Mouse (Mus musculus): ENCODE measurements around the gene Gsto2. TPM values are rescaled to one million over a fixed set of nuclear protein-coding genes. Genes with fewer than 3 reads are reported as not detected.
"Not testable (repeated sequence)": the region's sequence is repeated elsewhere in the genome, so short reads cannot be mapped to it uniquely, and the experiment has no call there.

Gene Gsto2
- total RNA-seq (2017) = 0.43 TPM in 1 of 3 replicates, not detected in the others

DNA sequence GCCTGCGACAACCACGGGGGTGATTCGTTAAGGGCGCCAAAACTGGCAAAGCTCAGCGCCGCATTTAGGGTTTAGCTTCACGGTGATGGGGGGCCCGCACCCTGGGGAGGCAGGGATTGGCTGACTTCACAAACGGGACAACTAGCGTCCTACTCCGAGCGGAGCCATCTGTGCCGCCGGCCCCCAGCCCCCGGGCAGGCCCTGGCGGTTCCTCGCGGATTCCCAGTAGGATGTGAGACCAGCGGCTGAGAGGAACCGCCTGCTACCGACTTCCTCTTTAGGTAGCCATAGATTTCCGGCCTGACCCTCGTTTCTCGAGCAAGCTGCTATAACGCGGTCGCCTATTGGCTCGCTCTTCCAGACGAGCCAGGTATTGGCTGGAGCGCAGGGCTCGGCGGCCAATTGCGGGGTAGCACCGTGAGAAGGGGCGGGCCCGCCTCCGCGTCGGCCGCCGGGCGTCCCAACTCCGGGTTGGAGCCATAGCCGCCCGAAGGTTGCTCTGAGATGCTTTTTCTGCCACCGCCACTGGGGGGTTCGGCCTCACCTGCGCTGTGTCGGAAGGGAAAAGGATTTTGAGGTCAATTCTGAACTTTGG lies at the start of gene Gsto2:
TSS of gene Gsto2 (plus strand) at position 182 of the 595 bp plus-strand sequence.
- peak; percentile 97 for ATAC-seq (replicated peaks; ENCODE audit: insufficient number of reproducible peaks, low FRiP score, low TSS enrichment, poor library complexity, severe bottlenecking)

DNA sequence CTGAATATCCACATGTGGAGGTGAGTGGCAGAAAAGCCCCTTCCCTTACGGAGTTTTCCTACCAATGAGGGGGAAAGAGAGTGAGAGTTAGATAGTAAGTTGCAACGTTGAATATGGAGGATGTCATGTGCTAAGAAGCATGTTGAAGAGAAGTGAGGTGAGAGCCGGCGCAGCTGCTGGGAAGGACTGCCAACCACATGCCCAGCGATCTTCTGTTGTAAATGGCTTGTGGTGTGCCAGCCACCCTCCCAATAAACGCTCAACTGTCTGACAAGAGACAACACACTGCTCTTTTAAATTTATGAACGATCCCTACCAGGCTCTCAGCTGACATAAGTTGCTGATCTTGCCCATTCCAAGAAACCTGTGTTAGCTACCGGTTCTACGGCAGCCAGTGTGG lies 47.6 kb upstream of the Gsto2 start:
- no peak for ATAC-seq (replicated peaks; ENCODE audit: insufficient number of reproducible peaks, low FRiP score, low TSS enrichment, poor library complexity, severe bottlenecking)

DNA sequence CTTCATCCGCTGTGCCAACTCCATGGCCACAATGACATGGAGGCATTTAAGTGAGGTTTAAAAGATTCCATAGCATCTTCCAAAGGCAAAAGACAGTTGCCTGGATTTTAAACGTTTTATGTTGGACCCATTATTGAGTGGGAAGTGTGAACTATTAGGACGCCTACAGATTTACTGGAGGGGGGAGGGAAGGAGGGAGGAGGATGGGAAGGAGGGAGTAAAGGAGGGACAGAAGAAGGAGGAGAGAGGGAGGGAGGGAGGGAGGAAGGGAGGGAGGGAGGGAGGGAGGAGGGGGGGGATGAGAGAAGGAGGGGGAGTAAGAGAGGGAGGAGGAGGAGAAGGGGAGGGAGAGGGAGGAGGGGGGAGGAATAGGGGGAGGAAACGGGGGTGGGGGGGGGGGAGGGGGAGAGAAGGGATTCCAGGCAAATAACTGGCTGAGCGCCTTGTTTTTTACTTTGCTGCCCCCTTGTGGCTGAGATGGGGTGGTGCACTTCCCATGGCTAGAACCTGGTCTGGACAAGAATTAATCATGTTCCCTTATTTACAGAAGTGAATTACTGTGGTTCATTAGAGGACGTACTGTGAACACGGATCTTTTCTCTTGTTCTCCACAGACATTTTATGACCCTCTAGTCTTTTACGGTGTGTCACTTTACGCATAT lies 44.4 kb upstream of the Gsto2 start:
- ATAC-seq (replicated peaks; ENCODE audit: insufficient number of reproducible peaks, low FRiP score, low TSS enrichment, poor library complexity, severe bottlenecking) = peak; percentile 73

DNA sequence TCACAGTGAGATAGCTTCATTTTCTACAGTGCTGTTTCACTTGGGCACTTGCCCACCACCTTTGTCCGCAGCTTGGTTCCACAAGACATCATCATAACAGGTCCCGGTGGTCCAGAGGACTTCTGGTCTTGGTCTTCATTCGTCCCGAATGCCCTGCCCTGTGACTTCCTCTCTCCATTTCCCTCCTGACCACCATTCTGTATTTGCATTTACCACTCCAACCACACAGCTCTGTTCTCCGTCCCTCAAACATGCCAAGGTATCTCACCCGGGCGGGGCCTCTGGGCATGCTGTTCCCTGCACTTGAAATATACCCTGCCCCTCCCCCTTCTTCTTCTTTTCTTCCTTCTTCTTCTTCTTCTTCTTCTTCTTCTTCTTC lies 43.9 kb upstream of the Gsto2 start:
- ATAC-seq (replicated peaks; ENCODE audit: insufficient number of reproducible peaks, low FRiP score, low TSS enrichment, poor library complexity, severe bottlenecking) = peak; percentile 37

DNA sequence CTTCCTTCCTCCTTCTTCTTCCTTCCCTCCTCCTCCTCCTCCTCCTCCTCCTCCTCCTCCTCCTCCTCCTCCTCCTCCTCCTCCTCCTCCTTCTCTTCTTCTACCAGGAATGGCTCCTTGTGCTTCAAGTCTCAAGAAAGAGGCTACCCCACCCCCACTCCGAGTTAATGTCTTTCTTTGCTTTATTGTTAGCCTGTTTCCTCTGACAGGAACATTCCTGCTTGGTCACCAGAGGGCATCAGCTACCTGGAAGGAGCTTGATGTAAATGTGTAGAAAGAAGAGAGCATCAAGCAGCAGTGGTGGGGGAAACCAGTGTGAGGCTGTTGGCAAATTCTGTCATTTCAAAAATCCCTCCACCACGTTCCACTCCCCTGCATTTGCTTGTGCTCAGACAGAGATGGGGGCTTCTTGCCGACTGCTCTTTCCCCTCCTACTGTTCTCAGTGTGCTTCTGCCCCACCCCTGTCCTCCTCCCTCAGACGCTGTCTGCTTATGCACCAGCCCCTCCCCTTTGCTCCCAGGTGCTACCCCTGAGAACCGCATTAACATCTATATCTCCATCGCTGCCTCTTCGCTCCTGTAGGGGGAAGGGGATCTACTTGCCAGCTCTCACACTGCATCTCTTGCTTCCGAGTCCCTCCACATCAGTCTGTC lies 43.1 kb upstream of the Gsto2 start:
- ATAC-seq (replicated peaks; ENCODE audit: insufficient number of reproducible peaks, low FRiP score, low TSS enrichment, poor library complexity, severe bottlenecking) = no peak

DNA sequence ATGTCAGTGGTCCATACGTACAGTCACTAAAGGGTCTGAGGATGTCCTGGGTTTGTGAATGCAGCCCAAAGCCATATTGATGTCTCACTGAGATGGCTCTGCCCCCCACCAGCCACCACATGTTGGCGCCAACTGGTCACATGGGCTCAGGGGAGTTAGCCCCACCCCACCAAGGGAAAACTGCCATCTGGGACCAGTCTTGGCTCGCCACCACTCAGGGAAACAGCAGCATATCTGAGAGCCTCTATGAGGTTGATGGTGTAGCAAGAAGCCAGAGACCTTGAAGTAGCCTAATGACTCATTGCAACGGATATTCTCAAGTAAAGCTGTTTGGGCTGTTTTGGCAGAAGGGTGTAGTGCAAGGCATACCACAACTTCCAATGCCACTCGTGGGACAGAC lies 41.3 kb upstream of the Gsto2 start:
- no peak; the same call in 1 of the 2 replicates for ATAC-seq (replicated peaks; ENCODE audit: insufficient number of reproducible peaks, low FRiP score, low TSS enrichment, poor library complexity, severe bottlenecking)

DNA sequence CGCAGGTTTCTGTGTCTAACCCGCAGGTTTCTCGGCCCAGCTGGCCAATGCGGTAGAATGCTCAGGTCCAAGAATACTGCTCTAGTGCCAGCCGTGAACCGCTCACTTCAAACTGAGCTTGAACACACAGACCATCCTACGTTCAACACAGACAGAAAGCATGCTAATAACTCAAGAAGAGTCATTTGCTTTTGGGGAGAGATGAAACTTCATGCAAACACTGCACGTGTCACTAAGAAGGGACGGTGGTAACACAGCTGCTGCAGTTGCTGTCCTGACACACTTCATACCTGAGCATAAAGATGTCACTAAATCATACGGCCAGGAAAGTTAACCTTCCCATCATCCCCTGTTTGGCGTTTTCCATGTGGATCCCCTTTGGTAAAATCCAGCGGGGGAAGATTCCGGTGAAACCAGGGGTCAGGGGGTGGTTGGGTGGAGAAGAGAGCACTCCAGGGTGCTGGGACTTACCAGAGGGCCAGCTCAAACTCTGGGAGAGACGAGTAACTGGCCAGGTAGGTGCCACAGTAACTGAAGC lies 35.4 kb upstream of the Gsto2 start:
- ATAC-seq (replicated peaks; ENCODE audit: insufficient number of reproducible peaks, low FRiP score, low TSS enrichment, poor library complexity, severe bottlenecking) = no peak

DNA sequence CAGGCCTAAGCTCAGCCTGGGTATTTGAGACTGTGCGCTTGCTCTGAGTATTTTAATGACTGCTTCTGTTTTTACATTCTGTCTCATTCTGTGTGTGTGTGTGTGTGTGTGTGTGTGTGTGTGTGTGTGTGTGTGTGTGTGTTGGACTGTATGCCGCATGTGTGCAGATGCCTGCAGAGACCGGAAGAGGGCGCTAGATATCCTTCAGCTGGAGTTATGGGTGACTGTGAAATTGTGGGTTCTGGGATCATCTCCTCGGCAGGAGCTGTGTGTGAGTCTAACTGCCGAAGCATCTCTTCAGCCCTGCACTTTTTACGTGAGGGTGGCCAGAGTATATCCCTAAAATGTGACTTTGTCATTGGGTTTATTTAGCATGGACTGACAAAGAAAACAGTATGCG lies 34.2 kb upstream of the Gsto2 start:
- no peak for ATAC-seq (replicated peaks; ENCODE audit: insufficient number of reproducible peaks, low FRiP score, low TSS enrichment, poor library complexity, severe bottlenecking)

DNA sequence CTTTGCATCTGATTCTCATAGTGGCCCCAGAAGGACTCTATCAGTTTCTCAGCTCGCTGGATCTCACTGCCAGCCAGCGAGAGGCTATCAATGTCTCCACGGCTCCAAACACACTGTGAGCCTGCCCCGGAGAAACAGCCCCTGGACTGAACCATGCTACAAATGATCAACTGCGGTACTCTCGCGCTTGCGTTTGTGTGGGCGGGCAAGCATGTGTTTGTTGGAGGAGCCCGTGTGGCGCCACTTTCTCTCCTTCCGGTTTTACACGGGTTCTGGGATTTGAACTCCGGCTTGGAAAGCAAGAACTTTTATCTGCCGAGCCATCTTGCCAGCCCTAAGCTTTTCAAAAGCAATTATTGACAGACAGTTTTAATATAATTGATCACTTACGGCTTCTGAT lies 33.0 kb upstream of the Gsto2 start:
- ATAC-seq (replicated peaks; ENCODE audit: insufficient number of reproducible peaks, low FRiP score, low TSS enrichment, poor library complexity, severe bottlenecking) = no peak

DNA sequence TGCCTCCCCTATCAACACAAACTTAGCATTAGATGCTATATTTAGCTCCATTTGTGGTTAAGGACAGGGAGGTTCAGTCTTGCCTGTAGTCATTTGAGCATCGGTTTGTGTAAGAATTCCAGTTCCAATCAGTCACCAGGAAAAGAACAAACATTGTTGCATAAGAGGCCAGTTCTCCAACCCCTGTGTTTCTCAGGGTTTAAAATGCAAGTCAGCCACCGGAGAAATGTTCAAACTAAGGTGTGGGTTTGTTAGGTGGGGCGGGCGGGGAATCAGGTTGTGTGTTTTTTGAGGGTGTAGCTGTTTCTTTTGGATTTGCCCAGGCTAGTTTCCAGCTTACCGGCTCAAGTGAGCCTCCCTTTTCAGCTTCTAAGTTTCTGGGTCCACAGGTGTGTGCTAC lies 30.7 kb upstream of the Gsto2 start:
- no peak for ATAC-seq (replicated peaks; ENCODE audit: insufficient number of reproducible peaks, low FRiP score, low TSS enrichment, poor library complexity, severe bottlenecking)

DNA sequence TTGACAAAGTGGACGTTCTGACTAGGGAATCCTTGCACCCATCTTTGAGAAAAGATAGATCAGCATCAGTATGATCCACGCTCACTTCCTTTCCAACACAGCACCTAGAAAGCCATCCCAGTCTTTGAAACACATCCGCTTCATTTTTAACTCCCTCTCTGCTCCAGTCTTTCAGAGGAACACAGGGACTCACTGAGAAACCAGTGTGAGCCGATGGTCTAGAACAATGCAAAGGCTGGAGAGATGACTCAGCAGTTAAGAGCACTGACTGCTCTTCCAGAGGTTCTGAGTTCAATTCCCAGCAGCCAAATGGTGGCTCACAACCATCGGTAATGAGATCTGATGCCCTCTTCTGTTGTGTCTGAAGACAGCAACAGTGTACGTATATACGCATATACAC lies 29.6 kb upstream of the Gsto2 start:
- ATAC-seq (replicated peaks; ENCODE audit: insufficient number of reproducible peaks, low FRiP score, low TSS enrichment, poor library complexity, severe bottlenecking) = no peak

DNA sequence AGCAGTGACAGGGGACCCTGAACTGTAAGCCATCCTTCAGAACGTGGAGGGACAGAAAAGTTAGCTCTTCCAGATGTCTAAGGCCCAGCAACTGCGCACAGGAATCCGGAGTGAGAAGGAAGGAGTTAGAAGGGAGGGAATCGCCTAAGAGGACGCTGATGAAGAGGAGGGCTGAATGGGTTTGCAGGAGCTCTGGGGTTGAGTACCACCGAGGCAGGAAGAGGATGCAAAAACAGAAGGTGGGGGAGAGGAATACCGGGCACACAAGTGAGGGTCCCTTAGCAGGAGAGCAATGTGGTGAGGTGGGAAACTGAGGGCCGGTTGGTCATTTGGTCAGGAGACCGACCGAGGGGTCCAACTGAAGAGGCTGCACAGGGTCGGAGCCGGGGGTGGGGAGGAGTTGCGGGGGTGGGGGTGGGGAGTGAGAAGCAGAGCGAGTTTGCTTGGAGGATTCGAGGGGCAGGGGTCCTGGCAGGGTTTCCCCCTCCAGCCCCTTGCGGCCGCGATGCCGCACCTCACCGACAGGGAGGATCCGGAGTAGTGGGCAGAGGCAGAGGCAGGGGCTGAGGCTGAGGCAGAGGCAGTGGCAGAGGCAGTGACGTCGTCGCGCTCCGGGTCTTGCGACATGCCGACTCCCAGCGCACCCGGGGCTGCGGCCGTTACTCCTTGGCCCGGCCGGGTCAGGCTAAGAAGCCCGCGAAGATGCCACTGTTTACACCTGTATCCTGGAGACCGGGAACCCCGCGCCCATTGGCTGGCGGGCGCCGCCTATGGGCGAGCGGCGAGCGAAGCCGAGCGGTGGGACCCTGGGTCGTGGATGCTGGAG lies 28.4 kb upstream of the Gsto2 start:
- ATAC-seq (replicated peaks; ENCODE audit: insufficient number of reproducible peaks, low FRiP score, low TSS enrichment, poor library complexity, severe bottlenecking) = peak; percentile 53; the same call in 1 of the 2 replicates

DNA sequence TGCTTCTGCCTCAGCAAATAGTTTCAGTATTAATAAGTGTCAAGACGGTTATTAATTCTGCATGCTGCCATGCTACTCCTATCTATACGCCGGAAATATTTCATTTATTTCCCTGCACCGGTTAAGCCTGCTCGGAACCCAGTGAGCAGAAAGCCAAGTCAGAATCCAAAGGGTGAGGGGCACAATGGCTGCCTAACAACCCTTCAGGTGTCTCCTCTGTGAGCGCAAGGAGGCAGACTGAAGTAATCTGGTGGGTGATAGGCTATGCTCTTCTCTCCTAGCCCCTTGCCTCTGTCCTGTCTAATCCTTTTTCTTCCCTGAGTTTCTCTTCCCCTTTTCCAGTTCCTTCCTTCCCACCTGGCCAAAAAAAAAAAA lies 27.8 kb upstream of the Gsto2 start:
- ATAC-seq (replicated peaks; ENCODE audit: insufficient number of reproducible peaks, low FRiP score, low TSS enrichment, poor library complexity, severe bottlenecking) = peak; percentile 13; the same call in 1 of the 2 replicates

DNA sequence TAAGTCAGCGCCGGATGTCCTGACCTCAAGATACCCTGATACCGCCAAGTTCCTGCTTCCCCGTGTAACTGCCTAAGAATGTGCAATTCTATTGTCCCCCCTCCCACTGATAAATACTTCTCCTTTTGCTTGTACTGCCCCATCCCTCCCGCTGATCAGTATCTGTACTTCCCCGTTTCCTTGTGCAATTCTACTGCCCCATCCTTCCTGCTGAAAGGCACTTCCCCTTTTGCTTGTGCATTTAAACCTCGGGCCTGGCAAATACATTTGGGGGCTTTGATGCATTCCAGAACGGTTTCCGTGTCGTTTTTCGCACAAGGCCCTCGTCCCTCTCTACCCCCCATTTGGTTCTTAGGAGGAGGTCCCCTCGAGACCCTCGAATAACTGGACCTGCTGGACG lies 24.1 kb upstream of the Gsto2 start:
- not testable (repeated sequence) for ATAC-seq (replicated peaks; ENCODE audit: insufficient number of reproducible peaks, low FRiP score, low TSS enrichment, poor library complexity, severe bottlenecking)

DNA sequence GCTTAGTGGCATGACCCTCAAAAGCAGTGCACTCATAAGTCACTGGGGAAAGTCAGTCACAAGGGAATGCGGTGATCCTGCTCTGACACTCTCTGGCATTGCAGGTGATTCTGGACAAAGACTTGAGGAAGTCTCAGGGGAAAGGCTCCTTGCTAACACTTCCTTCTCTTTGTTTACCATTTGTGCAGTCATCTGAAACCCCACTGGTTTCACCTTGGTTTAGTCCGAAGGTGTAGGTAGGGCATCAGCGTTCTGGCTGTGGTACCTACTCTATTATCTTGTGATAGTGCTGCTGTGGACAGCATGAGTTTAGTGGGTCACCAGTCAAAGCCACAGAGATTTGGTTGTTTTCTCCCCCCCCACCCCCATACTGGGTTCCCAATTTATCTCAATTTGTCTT lies 15.6 kb upstream of the Gsto2 start:
- ATAC-seq (replicated peaks; ENCODE audit: insufficient number of reproducible peaks, low FRiP score, low TSS enrichment, poor library complexity, severe bottlenecking) = no peak

DNA sequence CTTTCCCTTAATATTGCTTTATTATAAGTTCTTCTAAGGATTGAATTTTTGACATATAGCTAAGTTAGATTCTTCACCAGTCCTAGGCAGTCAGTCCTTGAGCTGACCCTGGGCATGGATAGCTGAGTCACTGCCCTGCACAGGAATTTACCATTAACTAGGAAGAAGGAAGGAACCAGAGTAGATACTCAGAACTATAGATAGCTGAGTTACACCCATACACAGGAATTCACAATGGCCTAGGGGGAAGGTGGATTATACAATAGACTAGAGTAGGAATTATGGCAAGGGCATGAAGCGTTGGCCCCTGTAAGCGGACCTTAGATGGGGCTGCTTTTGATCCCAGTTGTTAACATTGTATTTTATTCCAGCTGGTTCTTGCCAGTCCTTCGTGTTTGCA lies 13.2 kb upstream of the Gsto2 start:
- ATAC-seq (replicated peaks; ENCODE audit: insufficient number of reproducible peaks, low FRiP score, low TSS enrichment, poor library complexity, severe bottlenecking) = not testable (repeated sequence)

DNA sequence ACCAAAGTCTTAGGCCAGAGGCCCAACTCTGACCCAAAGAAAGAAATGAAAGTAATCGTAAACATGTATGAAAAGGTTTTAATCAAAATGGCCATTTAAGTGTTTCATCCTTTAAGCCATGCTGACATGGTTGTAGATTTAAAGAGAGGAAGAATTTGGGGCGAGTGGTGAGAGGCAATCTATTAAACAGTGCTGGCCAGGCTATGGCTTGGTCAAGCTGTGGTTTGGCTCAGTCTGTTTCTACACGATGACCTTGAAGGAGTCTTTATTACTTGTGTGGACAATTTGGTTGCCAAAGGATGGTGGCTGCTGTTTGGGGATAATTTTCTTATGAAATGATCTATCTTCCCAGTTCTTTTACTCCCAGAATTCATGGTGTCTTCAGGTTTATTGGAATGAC lies 12.3 kb upstream of the Gsto2 start:
- ATAC-seq (replicated peaks; ENCODE audit: insufficient number of reproducible peaks, low FRiP score, low TSS enrichment, poor library complexity, severe bottlenecking) = no peak

DNA sequence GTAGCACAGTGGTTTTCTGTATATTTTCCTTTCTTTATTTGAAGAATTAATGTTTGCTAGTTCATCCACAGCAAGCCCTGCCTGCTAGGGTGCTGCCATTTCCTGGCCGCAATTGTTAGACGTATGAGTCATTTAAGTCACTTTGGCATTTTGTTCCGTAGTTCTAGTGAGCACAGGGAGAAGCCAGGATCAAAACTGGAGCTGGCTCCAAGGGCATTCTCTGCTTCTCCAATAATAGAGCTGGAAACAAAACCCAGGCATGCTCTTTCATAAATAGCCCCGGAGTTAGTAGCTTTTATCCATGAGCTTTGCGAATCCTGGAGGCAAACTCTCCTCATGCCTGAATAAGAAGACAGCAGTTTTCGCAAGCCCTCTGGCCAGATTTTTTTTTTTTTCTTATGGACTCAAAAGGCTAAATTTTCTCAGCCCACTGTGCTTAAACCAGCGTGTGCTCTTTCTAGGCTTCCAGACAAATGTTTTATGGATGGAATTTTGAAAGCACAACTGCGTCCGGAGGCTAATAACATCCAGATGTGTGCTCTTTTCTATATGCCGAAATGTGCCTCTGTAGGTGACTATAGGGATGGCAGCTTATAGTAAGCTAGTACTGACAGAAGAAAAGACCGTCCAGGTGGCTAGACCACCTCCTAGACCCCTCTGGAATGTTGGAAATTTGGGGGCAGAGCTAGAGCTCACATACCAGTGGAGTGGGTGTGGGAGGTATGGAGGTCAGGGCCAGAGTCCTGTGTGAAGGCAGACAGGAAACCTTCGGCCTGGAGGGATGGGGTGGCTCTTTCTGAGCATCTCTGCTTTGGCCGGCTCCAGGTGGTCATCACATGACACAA lies 11.2 kb upstream of the Gsto2 start:
- no peak for ATAC-seq (replicated peaks; ENCODE audit: insufficient number of reproducible peaks, low FRiP score, low TSS enrichment, poor library complexity, severe bottlenecking)
